In genomic region chr9:38672887-38673286, GRCm38 (mm10) we compare ENCODE assay signal across 28 mouse cellular contexts. TPM values are rescaled to one million over a fixed set of nuclear protein-coding genes. Genes with fewer than 3 reads are reported as not detected.
"Had no signal": no experiment of that assay in that cellular context is flagged by ENCODE, and none has a peak within 500 bp of the region (broad histone marks: within the 10 kb centered on the region; RNA-seq: fewer than 3 reads in every experiment).

No protein-coding gene starts in this region.

- H3K9me3 ChIP-seq: liver, embryonic 15.5 days; lung, embryonic 15.5 days; midbrain, embryonic 10.5 days; midbrain, embryonic 12.5 days; neural tube, embryonic 13.5 days; neural tube, embryonic 15.5 days had no signal

- H3K36me3 ChIP-seq: liver, embryonic 15.5 days; lung, embryonic 15.5 days; midbrain, embryonic 10.5 days; midbrain, embryonic 12.5 days; neural tube, embryonic 13.5 days; neural tube, embryonic 15.5 days had no signal

- H3K27me3 ChIP-seq: liver, embryonic 15.5 days; lung, embryonic 15.5 days; midbrain, embryonic 12.5 days; neural tube, embryonic 13.5 days; neural tube, embryonic 15.5 days had no signal

- ATAC-seq: liver, postnatal 0 days; lung, postnatal 0 days; midbrain, embryonic 16.5 days had no signal

- H3K4me1 ChIP-seq: liver, embryonic 15.5 days; lung, embryonic 15.5 days; midbrain, embryonic 10.5 days; midbrain, embryonic 12.5 days; neural tube, embryonic 13.5 days; neural tube, embryonic 15.5 days had no signal

- DNase-seq: liver, postnatal 0 days; lung, adult 2 months; lung, postnatal 14 days; lung, postnatal 36 days; midbrain, embryonic 14.5 days; right cerebral cortex, postnatal 14 days; spleen, adult 18-20 months; thymus, adult 2 months; thymus, postnatal 25 days; thymus, postnatal 4 days had no signal

- H3K27ac ChIP-seq: liver, embryonic 15.5 days; lung, embryonic 15.5 days; macrophage; midbrain, embryonic 10.5 days; midbrain, embryonic 12.5 days; neural tube, embryonic 13.5 days; neural tube, embryonic 15.5 days had no signal

- H3K4me3 ChIP-seq: liver, embryonic 15.5 days; lung, embryonic 15.5 days; midbrain, embryonic 10.5 days; midbrain, embryonic 12.5 days; myocyte; neural tube, embryonic 13.5 days; neural tube, embryonic 15.5 days had no signal

- H3K4me2 ChIP-seq: liver, embryonic 15.5 days; lung, embryonic 15.5 days; midbrain, embryonic 12.5 days; neural tube, embryonic 13.5 days; neural tube, embryonic 15.5 days had no signal

- H3K9ac ChIP-seq: liver, embryonic 15.5 days; liver, postnatal 0 days; lung, embryonic 15.5 days; midbrain, embryonic 12.5 days; neural tube, embryonic 13.5 days; neural tube, embryonic 15.5 days had no signal

RNA-seq across cellular contexts. Expression of gene Olfr918, which starts 1.5 kb away (rescaled TPM):
- total RNA-seq: megakaryocyte, adult 5-6 weeks; megakaryocyte-erythroid progenitor cell, adult 5-6 weeks had no signal
- polyA plus RNA-seq: liver, embryonic 15.5 days; liver, postnatal 0 days; lung, adult 2 months; lung, embryonic 15.5 days; lung, postnatal 0 days; macrophage; midbrain, embryonic 10.5 days; midbrain, embryonic 12.5 days; midbrain, embryonic 14.5 days; midbrain, embryonic 16.5 days; myocyte; neural tube, embryonic 11.5 days; neural tube, embryonic 13.5 days; neural tube, embryonic 15.5 days; small intestine, adult 2 months; stomach, embryonic 14.5 days; stomach, embryonic 16.5 days; testis, adult 2 months; thymus, adult 2 months; urinary bladder, adult 2 months had no signal

RNA-seq across cellular contexts. Expression of gene Olfr917, which starts 7.2 kb away (rescaled TPM):
- total RNA-seq: megakaryocyte, adult 5-6 weeks; megakaryocyte-erythroid progenitor cell, adult 5-6 weeks had no signal
- polyA plus RNA-seq: liver, embryonic 15.5 days; liver, postnatal 0 days; lung, adult 2 months; lung, embryonic 15.5 days; lung, postnatal 0 days; macrophage; midbrain, embryonic 10.5 days; midbrain, embryonic 12.5 days; midbrain, embryonic 14.5 days; midbrain, embryonic 16.5 days; myocyte; neural tube, embryonic 11.5 days; neural tube, embryonic 13.5 days; neural tube, embryonic 15.5 days; small intestine, adult 2 months; stomach, embryonic 14.5 days; stomach, embryonic 16.5 days; testis, adult 2 months; thymus, adult 2 months; urinary bladder, adult 2 months had no signal

RNA-seq across cellular contexts. Expression of gene Olfr916, which starts 13.2 kb away (rescaled TPM):
- total RNA-seq: megakaryocyte, adult 5-6 weeks; megakaryocyte-erythroid progenitor cell, adult 5-6 weeks had no signal
- polyA plus RNA-seq: liver, embryonic 15.5 days; liver, postnatal 0 days; lung, adult 2 months; lung, embryonic 15.5 days; lung, postnatal 0 days; macrophage; midbrain, embryonic 10.5 days; midbrain, embryonic 12.5 days; midbrain, embryonic 14.5 days; midbrain, embryonic 16.5 days; myocyte; neural tube, embryonic 11.5 days; neural tube, embryonic 13.5 days; neural tube, embryonic 15.5 days; small intestine, adult 2 months; stomach, embryonic 14.5 days; stomach, embryonic 16.5 days; testis, adult 2 months; thymus, adult 2 months; urinary bladder, adult 2 months had no signal

RNA-seq across cellular contexts. Expression of gene Olfr919, which starts 30.6 kb away (rescaled TPM):
- total RNA-seq: megakaryocyte, adult 5-6 weeks; megakaryocyte-erythroid progenitor cell, adult 5-6 weeks had no signal
- polyA plus RNA-seq: liver, embryonic 15.5 days; liver, postnatal 0 days; lung, adult 2 months; lung, embryonic 15.5 days; lung, postnatal 0 days; macrophage; midbrain, embryonic 10.5 days; midbrain, embryonic 12.5 days; midbrain, embryonic 14.5 days; midbrain, embryonic 16.5 days; myocyte; neural tube, embryonic 11.5 days; neural tube, embryonic 13.5 days; neural tube, embryonic 15.5 days; small intestine, adult 2 months; stomach, embryonic 14.5 days; stomach, embryonic 16.5 days; testis, adult 2 months; thymus, adult 2 months; urinary bladder, adult 2 months had no signal
